Mouse (Mus musculus) heart, postnatal 0 days (tissue): ENCODE results near the gene Fcho2.

ENCODE experiments used
- CTCF ChIP-seq: IDR thresholded peaks from 2 replicates; pipeline ENCODE4 v1.5.1; 2016; ENCODE audit warnings: antibody characterized with exemption, control low read depth, low read depth
- EP300 ChIP-seq: IDR thresholded peaks from 2 replicates; pipeline ENCODE4 v1.6.1; 2016; ENCODE audit warnings: antibody characterized with exemption, low read depth

DNA sequence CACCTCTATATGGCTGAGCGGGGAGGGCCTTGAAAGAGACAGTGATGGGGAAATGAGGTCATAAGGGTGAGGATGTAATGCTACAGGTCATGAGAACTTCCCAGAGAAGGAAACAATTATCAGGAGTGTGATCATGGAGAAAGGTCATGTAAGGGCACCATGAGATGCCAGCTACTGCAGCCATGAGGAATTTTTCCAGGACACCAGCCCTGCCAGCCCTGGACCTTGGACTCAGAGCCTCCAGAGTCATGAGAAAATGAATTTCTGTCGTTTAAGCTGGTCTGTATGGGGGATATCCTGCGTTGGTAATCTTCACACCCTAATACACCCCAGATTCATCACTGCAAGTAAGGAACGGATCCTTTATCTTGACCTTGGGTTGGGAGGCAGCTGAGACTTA is 141.3 kb downstream of the Fcho2 start:
- no peak for TF ChIP-seq CTCF
- TF ChIP-seq EP300 = no peak
